Comparison of ENCODE assay signal across 8 mouse cellular contexts in genomic region chr2:155381643-155382331, GRCm38 (mm10). TPM values are rescaled to one million over a fixed set of nuclear protein-coding genes. Genes with fewer than 3 reads are reported as not detected.
DNase-seq lines count a peak whose midpoint lies in the region; ATAC-seq and TF ChIP-seq lines count a peak whose summit lies in the region.

No protein-coding gene starts in this region.

- H3K27me3 ChIP-seq in G1E (ENCODE audit: insufficient read depth, low read length) = peaks cover 22% of the 10 kb centered on the region
- H3K27me3 ChIP-seq in forebrain, postnatal 0 days (ENCODE audit: insufficient read depth, low read length) = no peaks in the 10 kb centered on the region
- peaks cover 4% of the 10 kb centered on the region; the same call in 1 of the 2 replicates for H3K27me3 ChIP-seq in lung, embryonic 16.5 days (ENCODE audit: control insufficient read depth, insufficient read depth, low read depth, low read length)

- peaks cover 4% of the 10 kb centered on the region for H3K36me3 ChIP-seq in G1E (replicated peaks)
- peaks cover 10% of the 10 kb centered on the region for H3K36me3 ChIP-seq in forebrain, postnatal 0 days (ENCODE audit: insufficient read depth)
- H3K36me3 ChIP-seq in lung, embryonic 16.5 days (ENCODE audit: control insufficient read depth, insufficient read depth, low read length) = no peaks in the 10 kb centered on the region

- 1% methylated on average over 66 of the region's 68 CpGs for WGBS in forebrain, postnatal 0 days
- WGBS in lung, embryonic 16.5 days = under 1% methylated on average over 61 of the region's 68 CpGs

- no peaks in the 10 kb centered on the region for H3K9me3 ChIP-seq in G1E (replicated peaks)
- H3K9me3 ChIP-seq in forebrain, postnatal 0 days (ENCODE audit: low read length) = no peaks in the 10 kb centered on the region
- no peaks in the 10 kb centered on the region for H3K9me3 ChIP-seq in lung, embryonic 16.5 days (ENCODE audit: control insufficient read depth, low read length)

- peak; percentile 94 for DNase-seq in G1E (ENCODE audit: low spot score)
- DNase-seq in cerebellum, adult 18-20 months = peak; percentile 96 to 99
- DNase-seq in forebrain, postnatal 0 days = peak; percentile 99
- peak; percentile 92 for DNase-seq in layer of hippocampus, adult 9-10 months (ENCODE audit: low spot score)
- peak; percentile 97 for DNase-seq in ovary, postnatal 10 days (ENCODE audit: low spot score)
- peak; percentile 95 to 97 for DNase-seq in thymus, postnatal 10 days (ENCODE audit: low spot score in 2 of 2)

- H3K4me3 ChIP-seq in G1E (ENCODE audit: low read depth, low read length) = peak overlapping the region; percentile 79
- H3K4me3 ChIP-seq in forebrain, postnatal 0 days (ENCODE audit: low read depth, low read length) = peak overlapping the region; percentile 93
- H3K4me3 ChIP-seq in lung, embryonic 16.5 days (ENCODE audit: low read length) = peak overlapping the region; percentile 98

- H3K4me2 ChIP-seq in forebrain, postnatal 0 days (ENCODE audit: low read depth) = peak overlapping the region; percentile 77
- H3K4me2 ChIP-seq in lung, embryonic 16.5 days (ENCODE audit: low read depth, low read length) = peak overlapping the region; percentile 95

- peak overlapping the region; percentile 99 for H3K9ac ChIP-seq in forebrain, postnatal 0 days
- peak overlapping the region; percentile 94 for H3K9ac ChIP-seq in lung, embryonic 16.5 days (ENCODE audit: low read length)

- peak; percentile 90 for ATAC-seq in G1E (ENCODE audit: extremely low read depth, insufficient number of reproducible peaks, low FRiP score, poor library complexity, severe bottlenecking)
- peak; percentile 95 for ATAC-seq in forebrain, postnatal 0 days
- ATAC-seq in hematopoietic stem cell, adult 5-6 weeks (replicated peaks in 1 of 2; ENCODE audit: insufficient read depth in 1 of 2, low FRiP score in 2 of 2, low TSS enrichment in 1 of 2, low read depth in 1 of 2, poor library complexity in 2 of 2, severe bottlenecking in 2 of 2) = peak; percentile 80 to 81
- ATAC-seq in lung, embryonic 16.5 days (ENCODE audit: low read depth) = peak; percentile 94

- TF ChIP-seq CTCF in G1E (IDR thresholded peaks at IDR 0.05; ENCODE audit: low read depth, low read length) = no peak
- peak; percentile 3; the same call in 1 of the 2 replicates for TF ChIP-seq CTCF in forebrain, postnatal 0 days (IDR thresholded peaks at IDR 0.05; ENCODE audit: low read depth)

- peaks cover 21% of the 10 kb centered on the region for H3K4me1 ChIP-seq in G1E (ENCODE audit: insufficient read depth, low read depth, low read length)
- peaks cover 21% of the 10 kb centered on the region for H3K4me1 ChIP-seq in forebrain, postnatal 0 days (ENCODE audit: insufficient read depth)
- peaks cover 15% of the 10 kb centered on the region for H3K4me1 ChIP-seq in lung, embryonic 16.5 days (replicated peaks; ENCODE audit: control insufficient read depth, insufficient read depth, low read length)

- H3K27ac ChIP-seq in forebrain, postnatal 0 days (ENCODE audit: low read depth, low read length) = peak overlapping the region; percentile 99
- peak overlapping the region; percentile 98 for H3K27ac ChIP-seq in lung, embryonic 16.5 days (ENCODE audit: low read length)

RNA-seq across cellular contexts. Expression of gene Trp53inp2, which starts 0.9 kb away (rescaled TPM):
- 6.2 and 8.6 TPM in 2 replicates for total RNA-seq in G1E (2014; fragmentation: Nextera tagmentation)
- 3.3 and 4.4 TPM in 2 replicates for total RNA-seq in G1E (2017)
- polyA plus RNA-seq in G1E (2012) = 2.3 and 2.8 TPM in 2 replicates
- total RNA-seq in forebrain, postnatal 0 days (2014; rRNA removed) = 76.0 and 100.0 TPM in 2 replicates
- polyA plus RNA-seq in forebrain, postnatal 0 days (2015; fragmentation: Nextera tagmentation; extraction: Ambion mirVana) = 58.6 and 60.2 TPM in 2 replicates
- total RNA-seq in hematopoietic stem cell, adult 5-6 weeks (2017) = 4.2 and 19.3 TPM in 2 replicates
- 20.3 and 22.8 TPM in 2 replicates for polyA plus RNA-seq in lung, embryonic 16.5 days (2015; fragmentation: Nextera tagmentation; extraction: Ambion mirVana)

RNA-seq across cellular contexts. Expression of gene Pigu, which starts 24.6 kb away (rescaled TPM):
- 43.3 and 49.1 TPM in 2 replicates for total RNA-seq in G1E (2014; fragmentation: Nextera tagmentation)
- total RNA-seq in G1E (2017) = 28.5 TPM in 2 replicates
- 12.3 and 13.0 TPM in 2 replicates for polyA plus RNA-seq in G1E (2012)
- total RNA-seq in forebrain, postnatal 0 days (2014; rRNA removed) = 26.5 and 31.2 TPM in 2 replicates
- polyA plus RNA-seq in forebrain, postnatal 0 days (2015; fragmentation: Nextera tagmentation; extraction: Ambion mirVana) = 50.2 and 50.7 TPM in 2 replicates
- 43.4 and 48.2 TPM in 2 replicates for total RNA-seq in hematopoietic stem cell, adult 5-6 weeks (2017)
- 50.0 and 54.9 TPM in 2 replicates for polyA plus RNA-seq in lung, embryonic 16.5 days (2015; fragmentation: Nextera tagmentation; extraction: Ambion mirVana)

Comparison
In these comparisons a context has a peak if more than half of its experiments do, and no peak if none do; other contexts are left out.
1. Peak in every context shown above with its lines: DNase-seq, ATAC-seq, H3K4me3 ChIP-seq and H3K27ac ChIP-seq.